Mouse (Mus musculus) cortical plate, adult 2 months (tissue): ENCODE results near the gene Unkl.

Experiments used
- CTCF ChIP-seq: fragments of 200-500 bp; IDR thresholded peaks from 2 replicates; pipeline ENCODE4 v1.5.1; 2011; ENCODE audit warnings: mild to moderate bottlenecking, control low read depth, low read length; ENCODE audit not compliant: insufficient read depth; ENCODE audit errors: extremely low read depth
- POLR2A ChIP-seq: fragments of 200-500 bp; IDR thresholded peaks from 2 replicates; pipeline ENCODE4 v1.6.1; 2011; ENCODE audit warnings: mild to moderate bottlenecking, low read length, control low read depth; ENCODE audit not compliant: insufficient read depth; ENCODE audit errors: extremely low read depth

DNA sequence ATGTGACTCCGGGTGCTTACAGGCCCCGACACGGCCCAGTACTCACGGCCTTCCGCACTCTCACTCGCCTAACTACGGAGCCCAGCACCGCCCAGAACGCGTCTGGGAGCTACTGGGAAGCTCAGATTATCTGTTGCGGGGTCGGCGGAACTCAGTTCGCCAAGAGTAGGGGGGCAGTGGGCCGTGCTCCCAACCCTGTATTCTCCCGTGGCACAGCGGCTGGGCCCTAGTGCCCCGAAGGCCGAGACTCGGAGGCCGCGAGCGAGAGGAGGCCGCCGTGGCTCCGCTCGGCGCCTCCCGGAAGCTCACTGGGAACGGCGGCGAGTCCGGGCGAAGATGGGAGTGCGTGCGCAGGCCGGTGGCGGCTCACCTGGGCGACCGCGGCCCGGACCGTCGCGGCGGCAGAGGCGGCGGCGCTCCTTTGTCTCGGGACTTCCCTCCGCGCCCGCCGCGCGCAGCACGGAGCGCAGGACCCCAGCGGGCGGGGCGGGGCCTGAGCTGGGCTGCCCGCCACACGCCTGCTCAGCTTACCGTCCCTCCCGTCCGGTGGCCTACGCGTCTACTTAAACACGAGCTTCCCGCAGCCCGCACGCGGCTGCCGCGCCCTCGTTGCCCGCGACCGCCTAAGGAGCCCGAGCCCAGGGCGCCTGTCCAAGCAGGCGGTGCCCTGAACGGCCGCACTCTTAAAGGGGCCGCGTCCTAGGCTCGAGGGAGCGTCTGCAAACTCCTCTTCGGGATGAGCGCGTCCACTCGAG, 84.9 kb downstream of the Unkl start:
- TF ChIP-seq POLR2A (no peak), CTCF (no peak)
